In the genomic region with DNA sequence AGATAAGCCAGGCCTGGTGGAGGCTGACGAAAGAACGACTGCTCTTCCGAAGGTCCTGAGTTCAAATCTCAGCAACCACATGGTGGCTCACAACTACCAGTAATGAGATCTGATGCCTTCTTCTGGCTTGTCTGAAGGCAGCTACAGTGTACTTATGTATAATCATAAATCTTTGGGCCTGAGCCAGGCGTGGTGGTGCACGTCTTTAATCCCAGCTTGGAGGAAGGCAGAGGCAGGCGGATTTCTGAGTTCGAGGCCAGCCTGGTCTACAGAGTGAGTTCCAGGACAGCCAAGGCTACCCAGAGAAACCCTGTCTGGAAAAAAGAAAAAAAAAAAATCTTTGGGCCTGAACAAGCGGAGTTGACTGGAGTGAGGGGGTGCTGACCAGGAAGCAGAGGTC, we compare ENCODE assay signal across 7 mouse cellular contexts. TPM values are rescaled to one million over a fixed set of nuclear protein-coding genes. Genes with fewer than 3 reads are reported as not detected.
DNase-seq lines count a peak whose midpoint lies in the region; ATAC-seq and TF ChIP-seq lines count a peak whose summit lies in the region.
"Not testable (repeated sequence)": the region's sequence is repeated elsewhere in the genome, so short reads cannot be mapped to it uniquely, and the experiment has no call there.
"Had no signal": no experiment of that assay in that cellular context is flagged by ENCODE, and none has a peak within 500 bp of the region (broad histone marks: within the 10 kb centered on the region; RNA-seq: fewer than 3 reads in every experiment).

No protein-coding gene starts in this region.

- peak; percentile 39 for DNase-seq in cerebellum, adult 11 months
- peak; percentile 78 for DNase-seq in cerebellum, adult 9-10 months
- peak; percentile 43 for DNase-seq in forebrain, embryonic 11.5 days (ENCODE audit: low spot score)
- not testable (repeated sequence) for DNase-seq in hindbrain, embryonic 14.5 days (ENCODE audit: low spot score)

- not testable (repeated sequence) for H3K4me3 ChIP-seq in forebrain, embryonic 11.5 days (ENCODE audit: low read depth, low read length); neural tube, embryonic 15.5 days (replicated peaks)
- 0 out of 2 replicates have a peak overlapping the region, but pooled peaks have one; percentile 43 for H3K4me3 ChIP-seq in hindbrain, embryonic 14.5 days (replicated peaks; ENCODE audit: low read length)
- H3K4me3 ChIP-seq in testis, adult 2 months (ENCODE audit: control insufficient read depth, low read depth, low read length): peak overlapping the region; percentile 95

- WGBS in forebrain, embryonic 11.5 days: 85% methylated on average over 8 of the region's 8 CpGs
- WGBS in hindbrain, embryonic 14.5 days: 88% methylated on average over 8 of the region's 8 CpGs
- WGBS in neural tube, embryonic 15.5 days: 90% methylated on average over 8 of the region's 8 CpGs

- H3K27me3 ChIP-seq in forebrain, embryonic 11.5 days (ENCODE audit: control insufficient read depth, insufficient read depth, low read length); hindbrain, embryonic 14.5 days (ENCODE audit: control insufficient read depth, insufficient read depth, low read length); neural tube, embryonic 15.5 days (replicated peaks); testis, adult 2 months (ENCODE audit: control insufficient read depth, insufficient read depth, low read length): not testable (repeated sequence)

- not testable (repeated sequence) for H3K27ac ChIP-seq in forebrain, embryonic 11.5 days (ENCODE audit: low read depth, low read length); hindbrain, embryonic 14.5 days; neural tube, embryonic 15.5 days (replicated peaks); testis, adult 2 months (ENCODE audit: control insufficient read depth, insufficient read depth, low read depth, low read length)

- peaks cover 13% of the 10 kb centered on the region for H3K4me1 ChIP-seq in forebrain, embryonic 11.5 days (replicated peaks; ENCODE audit: control insufficient read depth, insufficient read depth, low read length)
- H3K4me1 ChIP-seq in hindbrain, embryonic 14.5 days (replicated peaks; ENCODE audit: control insufficient read depth, insufficient read depth, low read length): peaks cover 32% of the 10 kb centered on the region
- peaks cover 41% of the 10 kb centered on the region for H3K4me1 ChIP-seq in neural tube, embryonic 15.5 days
- peaks cover 17% of the 10 kb centered on the region for H3K4me1 ChIP-seq in testis, adult 2 months (ENCODE audit: control insufficient read depth, insufficient read depth, low read length)

- TF ChIP-seq CTCF in testis, adult 2 months (IDR thresholded peaks at IDR 0.05; ENCODE audit: control insufficient read depth, insufficient read depth, insufficient replicate concordance, low read depth, low read length): not testable (repeated sequence)

- H3K36me3 ChIP-seq in forebrain, embryonic 11.5 days (ENCODE audit: control insufficient read depth, insufficient read depth, low read length); hindbrain, embryonic 14.5 days (replicated peaks; ENCODE audit: control insufficient read depth, insufficient read depth); neural tube, embryonic 15.5 days; testis, adult 2 months (ENCODE audit: control insufficient read depth, insufficient read depth, low read length): not testable (repeated sequence)

- not testable (repeated sequence) for H3K9me3 ChIP-seq in forebrain, embryonic 11.5 days (ENCODE audit: control insufficient read depth, low read length); hindbrain, embryonic 14.5 days (ENCODE audit: control insufficient read depth, low read length); neural tube, embryonic 15.5 days (replicated peaks)

- not testable (repeated sequence) for H3K4me2 ChIP-seq in forebrain, embryonic 11.5 days (ENCODE audit: low read depth, low read length, severe bottlenecking); hindbrain, embryonic 14.5 days (replicated peaks)
- H3K4me2 ChIP-seq in neural tube, embryonic 15.5 days: 0 out of 2 replicates have a peak overlapping the region, but pooled peaks have one; percentile 77

- not testable (repeated sequence) for H3K9ac ChIP-seq in forebrain, embryonic 11.5 days (ENCODE audit: low read length); hindbrain, embryonic 14.5 days; neural tube, embryonic 15.5 days (replicated peaks)

- not testable (repeated sequence) for ATAC-seq in forebrain, embryonic 11.5 days (replicated peaks; ENCODE audit: low FRiP score); hindbrain, embryonic 14.5 days (ENCODE audit: low FRiP score); neural tube, embryonic 15.5 days (ENCODE audit: low FRiP score)

- TF ChIP-seq POLR2A in testis, adult 2 months (IDR thresholded peaks at IDR 0.05; ENCODE audit: control insufficient read depth, low read depth, low read length): not testable (repeated sequence)

RNA-seq across cellular contexts. Expression of a gene that starts 1.7 kb away (rescaled TPM):
- polyA plus RNA-seq in forebrain, embryonic 11.5 days (2014; fragmentation: Nextera tagmentation; extraction: Ambion mirVana): 23.4 and 30.3 TPM in 2 replicates
- 101 and 120 TPM in 2 replicates for polyA plus RNA-seq in hindbrain, embryonic 14.5 days (2014; fragmentation: Nextera tagmentation; extraction: Ambion mirVana)
- polyA plus RNA-seq in neural tube, embryonic 15.5 days (2015; fragmentation: Nextera tagmentation; extraction: Ambion mirVana): 104 and 122 TPM in 2 replicates
- 78.2 and 90.9 TPM in 2 replicates for polyA plus RNA-seq in testis, adult 2 months (2012; rRNA removed)

RNA-seq across cellular contexts. Expression of a gene that starts 4.5 kb away (rescaled TPM):
- polyA plus RNA-seq in forebrain, embryonic 11.5 days (2014; fragmentation: Nextera tagmentation; extraction: Ambion mirVana): 10.3 TPM in 2 replicates
- 9.5 and 12.2 TPM in 2 replicates for polyA plus RNA-seq in hindbrain, embryonic 14.5 days (2014; fragmentation: Nextera tagmentation; extraction: Ambion mirVana)
- 10.6 and 11.3 TPM in 2 replicates for polyA plus RNA-seq in neural tube, embryonic 15.5 days (2015; fragmentation: Nextera tagmentation; extraction: Ambion mirVana)
- 28.2 and 28.5 TPM in 2 replicates for polyA plus RNA-seq in testis, adult 2 months (2012; rRNA removed)

RNA-seq across cellular contexts. Expression of a gene that starts 6.1 kb away (rescaled TPM):
- 122 and 135 TPM in 2 replicates for polyA plus RNA-seq in forebrain, embryonic 11.5 days (2014; fragmentation: Nextera tagmentation; extraction: Ambion mirVana)
- polyA plus RNA-seq in hindbrain, embryonic 14.5 days (2014; fragmentation: Nextera tagmentation; extraction: Ambion mirVana): 43.5 and 48.2 TPM in 2 replicates
- 41.6 and 61.6 TPM in 2 replicates for polyA plus RNA-seq in neural tube, embryonic 15.5 days (2015; fragmentation: Nextera tagmentation; extraction: Ambion mirVana)
- 64.1 and 67.7 TPM in 2 replicates for polyA plus RNA-seq in testis, adult 2 months (2012; rRNA removed)

RNA-seq across cellular contexts. Expression of a gene that starts 14.0 kb away (rescaled TPM):
- polyA plus RNA-seq in forebrain, embryonic 11.5 days (2014; fragmentation: Nextera tagmentation; extraction: Ambion mirVana): 2.4 and 2.6 TPM in 2 replicates
- polyA plus RNA-seq in hindbrain, embryonic 14.5 days (2014; fragmentation: Nextera tagmentation; extraction: Ambion mirVana): 1.1 and 1.6 TPM in 2 replicates
- polyA plus RNA-seq in neural tube, embryonic 15.5 days (2015; fragmentation: Nextera tagmentation; extraction: Ambion mirVana): 1.1 and 4.7 TPM in 2 replicates
- 3.5 and 5.0 TPM in 2 replicates for polyA plus RNA-seq in testis, adult 2 months (2012; rRNA removed)

RNA-seq across cellular contexts. Expression of a gene that starts 15.4 kb away (rescaled TPM):
- polyA plus RNA-seq in forebrain, embryonic 11.5 days (2014; fragmentation: Nextera tagmentation; extraction: Ambion mirVana): 1.6 and 2.1 TPM in 2 replicates
- 4.0 and 4.3 TPM in 2 replicates for polyA plus RNA-seq in hindbrain, embryonic 14.5 days (2014; fragmentation: Nextera tagmentation; extraction: Ambion mirVana)
- polyA plus RNA-seq in neural tube, embryonic 15.5 days (2015; fragmentation: Nextera tagmentation; extraction: Ambion mirVana): 5.7 and 6.2 TPM in 2 replicates
- 0.09 and 0.11 TPM in 2 replicates for polyA plus RNA-seq in testis, adult 2 months (2012; rRNA removed)
- polyA plus RNA-seq: activated CD4-positive, CD25-positive, alpha-beta regulatory T cell, adult 4 months had no signal
